Mouse (Mus musculus) testis, adult 2 months (tissue): Measurements from ENCODE around the gene Spag9.

Experiments used
- CTCF ChIP-seq: fragments of 200-500 bp; IDR thresholded peaks from 2 replicates; pipeline ENCODE4 v1.5.1; 2012; ENCODE audit warnings: low read depth, mild to moderate bottlenecking, inconsistent platforms, low read length, moderate library complexity; ENCODE audit not compliant: control insufficient read depth, insufficient read depth, insufficient replicate concordance
- POLR2A ChIP-seq: fragments of 200-500 bp; IDR thresholded peaks from 2 replicates; pipeline ENCODE4 v1.6.1; 2012; ENCODE audit warnings: low read depth, mild to moderate bottlenecking, inconsistent platforms, low read length, moderate library complexity; ENCODE audit not compliant: control insufficient read depth

DNA sequence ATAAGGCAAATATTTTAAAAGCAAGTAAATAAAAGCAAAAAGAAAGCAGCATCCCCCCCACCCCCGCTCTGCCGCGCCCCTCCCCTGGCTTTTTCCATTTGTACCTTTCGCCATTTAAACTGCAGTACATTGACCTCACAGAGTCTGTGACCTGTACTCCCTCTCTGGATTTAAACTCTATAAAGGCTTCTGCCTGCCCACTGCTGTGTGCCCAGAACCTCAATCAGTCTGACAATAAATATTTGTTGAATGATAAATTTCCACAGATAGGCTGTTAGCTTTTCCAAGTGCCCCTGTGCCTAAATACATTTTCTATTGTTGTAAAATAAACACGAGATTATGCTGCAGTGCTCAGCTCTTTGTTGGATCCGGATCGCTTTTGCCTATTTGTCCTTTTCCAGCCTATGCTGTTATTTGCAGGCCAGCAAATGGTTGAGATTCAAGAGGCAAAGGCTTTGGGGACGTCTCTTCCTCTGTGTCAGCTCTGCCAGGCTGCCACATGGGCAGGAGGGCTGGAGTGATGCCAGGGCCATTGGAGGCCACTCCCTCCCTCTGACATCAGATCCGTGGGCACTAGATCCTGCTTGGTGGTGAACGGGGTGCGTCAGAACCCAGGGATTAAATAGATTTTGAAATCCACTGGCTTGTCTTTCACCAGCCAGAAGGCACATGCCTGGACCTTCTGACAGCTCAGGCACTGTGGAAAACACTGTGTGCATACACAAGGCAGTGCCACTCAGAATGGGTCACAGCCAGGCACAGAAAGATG, 149.1 kb downstream of the Spag9 start:
- TF ChIP-seq CTCF: no peak
- no peak for TF ChIP-seq POLR2A
